Mouse (Mus musculus) kidney, adult 2 months (tissue): ENCODE measurements around the gene Iqck. TPM values are rescaled to one million over a fixed set of nuclear protein-coding genes. Genes with fewer than 3 reads are reported as not detected.

Source experiments
- DNase-seq: peaks from one replicate; pipeline ENCODE4 v3.0.0; 2021
- H3K27ac ChIP-seq: fragments of 200-500 bp; 2 replicates; pipeline ENCODE4 v1.5.1; 2012; ENCODE audit warnings: low read depth, low read length, control low read depth, inconsistent platforms; ENCODE audit not compliant: insufficient read depth
- H3K27me3 ChIP-seq: fragments of 200-500 bp; replicated peaks from 2 replicates; pipeline ENCODE4 v1.6.1; 2012; ENCODE audit warnings: mild to moderate bottlenecking, moderate library complexity, low read length, inconsistent platforms; ENCODE audit not compliant: control insufficient read depth, insufficient read depth
- H3K36me3 ChIP-seq: fragments of 200-500 bp; 2 replicates; pipeline ENCODE4 v1.6.1; 2012; ENCODE audit warnings: mild to moderate bottlenecking, moderate library complexity, low read length, inconsistent platforms; ENCODE audit not compliant: control insufficient read depth, insufficient read depth
- H3K4me1 ChIP-seq: fragments of 200-500 bp; 2 replicates; pipeline ENCODE4 v1.6.1; 2011; ENCODE audit warnings: low read length; ENCODE audit not compliant: control insufficient read depth, insufficient read depth
- H3K4me3 ChIP-seq: fragments of 200-500 bp; 2 replicates; pipeline ENCODE4 v1.5.1; 2011; ENCODE audit warnings: mild to moderate bottlenecking, low read depth, low read length, control low read depth; ENCODE audit not compliant: insufficient read depth
- CTCF ChIP-seq: fragments of 200-500 bp; conservative IDR thresholded peaks from 2 replicates; pipeline ENCODE4 v1.5.1; 2011; ENCODE audit warnings: low read depth, mild to moderate bottlenecking, control low read depth, low read length, moderate library complexity, mixed read lengths; ENCODE audit not compliant: insufficient read depth, insufficient read length
- POLR2A ChIP-seq: fragments of 200-500 bp; IDR thresholded peaks from one replicate; pipeline ENCODE4 v1.6.1; 2011; ENCODE audit warnings: low read depth, low read length, control low read depth
- WGBS: fragments of 180-500 bp; shearing (Covaris S2); methylation state at CpG from one replicate; pipeline ENCODE4 v1.1.7; 2018; 5-methylcytosine and 5-hydroxymethylcytosine counted together
- polyA plus RNA-seq: library from polyadenylated mRNA; depleted of rRNA; stranded (reverse); fragments of >200 nt; gene quantifications from 2 replicates; pipeline ENCODE4 v1.2.3, GENCODE M21; 2012

Gene Iqck
- polyA plus RNA-seq, 1 experiment, result 2.0 TPM

DNA sequence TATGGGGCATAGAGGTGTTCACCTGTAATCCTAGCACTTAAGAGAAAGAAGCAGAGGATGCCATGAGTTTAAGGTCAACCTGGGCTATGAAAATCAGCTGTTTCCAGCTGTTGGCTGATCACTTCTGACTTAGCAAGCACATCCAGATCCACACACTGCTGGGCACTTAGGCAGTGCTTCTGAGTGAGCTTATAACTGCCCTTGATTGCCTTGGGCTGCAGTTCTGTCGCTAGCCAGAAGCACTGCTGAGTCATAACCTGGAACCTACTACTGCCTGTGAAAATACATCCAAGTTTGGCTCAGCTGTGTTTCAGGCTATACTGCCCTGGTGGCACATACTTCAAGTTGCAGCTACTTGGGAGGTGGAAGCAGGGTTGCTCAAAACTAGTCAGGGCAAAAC is 13.8 kb upstream of the Iqck start:
- H3K27me3 ChIP-seq, result no peaks in the 10 kb centered on the region
- DNase-seq, result no peak
- no peak overlapping the region for H3K4me3 ChIP-seq
- no peaks in the 10 kb centered on the region for H3K4me1 ChIP-seq
- H3K36me3 ChIP-seq, result peaks cover 5% of the 10 kb centered on the region
- no peak for TF ChIP-seq CTCF
- no peak for TF ChIP-seq POLR2A
- WGBS, result 31% methylated on average over 1 of the region's 1 CpGs
- H3K27ac ChIP-seq, result no peak overlapping the region

- Histone ChIP-seq H3K4me3 (no peak overlapping the region), H3K36me3 (peaks cover 5% of the 10 kb centered on the region), H3K27me3 (no peaks in the 10 kb centered on the region), H3K27ac (no peak overlapping the region), H3K4me1 (no peaks in the 10 kb centered on the region)
- TF ChIP-seq POLR2A (no peak), CTCF (no peak)
- WGBS, result 58% methylated on average over 4 of the region's 4 CpGs
- no peak for DNase-seq
Observed at GRCm38 (mm10) chr7:118842938-118843337, 12.6 kb upstream of the Iqck start.

DNA sequence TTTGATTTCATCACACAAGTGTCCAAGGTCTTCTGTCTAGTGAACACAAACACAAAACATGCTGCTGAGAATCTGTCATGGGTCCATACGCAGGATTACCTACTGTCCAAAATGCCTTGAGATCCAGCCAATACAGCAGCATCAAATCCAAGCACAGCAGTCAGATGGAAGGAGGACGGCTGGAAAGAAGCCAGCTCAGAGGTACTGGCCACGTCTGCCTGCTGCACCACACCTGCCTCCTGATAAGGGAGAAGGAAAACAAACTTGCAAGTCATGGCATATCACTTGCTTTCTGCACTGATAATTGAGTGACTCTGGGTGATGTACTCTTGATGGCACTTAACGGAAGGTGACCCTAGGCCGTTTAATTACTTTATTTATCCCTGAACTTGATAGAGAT is 10.4 kb upstream of the Iqck start:
- H3K27me3 ChIP-seq, result no peaks in the 10 kb centered on the region
- H3K36me3 ChIP-seq, result peaks cover 5% of the 10 kb centered on the region
- 76% methylated on average over 5 of the region's 5 CpGs for WGBS
- H3K4me1 ChIP-seq, result peaks cover 8% of the 10 kb centered on the region; the same call in 1 of the 2 replicates
- H3K27ac ChIP-seq, result no peak overlapping the region
- no peak for DNase-seq
- H3K4me3 ChIP-seq, result no peak overlapping the region
- TF ChIP-seq CTCF, result no peak

DNA sequence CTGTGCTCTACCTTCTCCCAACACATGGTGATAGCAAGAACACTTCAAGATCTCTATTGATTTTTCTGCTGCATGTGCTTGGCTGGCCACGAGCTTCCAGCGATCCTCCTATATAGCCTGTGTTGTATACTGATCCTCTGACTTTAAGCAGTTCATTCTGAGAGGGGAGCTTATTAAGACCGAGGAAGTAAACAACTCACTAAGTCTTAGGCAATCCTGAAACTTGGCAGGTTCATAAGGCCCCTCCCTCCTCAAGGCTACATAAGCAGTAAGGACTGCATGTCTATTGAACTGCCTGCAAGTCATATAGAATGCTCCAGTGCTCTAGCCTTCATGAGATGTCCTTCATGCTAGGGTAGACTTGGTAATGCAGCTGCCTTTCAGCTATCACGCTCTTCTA is 9.2 kb upstream of the Iqck start:
- WGBS, result 82% methylated on average over 4 of the region's 4 CpGs
- H3K27ac ChIP-seq, result no peak overlapping the region
- peaks cover 8% of the 10 kb centered on the region; the same call in 1 of the 2 replicates for H3K4me1 ChIP-seq
- peaks cover 5% of the 10 kb centered on the region for H3K36me3 ChIP-seq
- no peak for DNase-seq
- H3K27me3 ChIP-seq, result no peaks in the 10 kb centered on the region
- TF ChIP-seq CTCF (no peak), POLR2A (no peak)
- no peak overlapping the region for H3K4me3 ChIP-seq

DNA sequence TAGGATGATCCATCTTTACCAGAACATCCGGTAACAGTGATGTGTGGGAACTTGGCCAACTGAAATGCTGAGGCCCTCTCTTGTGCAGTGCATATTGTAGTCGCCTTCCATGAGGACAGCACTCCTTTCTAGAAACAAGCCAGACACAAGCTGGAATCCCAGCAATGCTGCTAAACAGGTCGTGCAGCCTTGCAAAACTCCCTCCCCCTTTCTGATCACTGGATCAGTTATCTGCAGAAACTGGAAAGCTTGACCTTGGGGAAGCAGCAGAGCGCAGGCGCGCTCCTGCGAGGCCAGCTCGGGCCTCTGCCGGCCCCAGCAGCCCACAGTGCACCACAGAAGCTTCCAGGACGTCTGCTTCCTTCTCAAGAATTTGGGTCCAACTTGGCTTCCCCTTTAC is 6.8 kb upstream of the Iqck start:
- H3K36me3 ChIP-seq, result no peaks in the 10 kb centered on the region; the same call in 1 of the 2 replicates
- no peak for TF ChIP-seq POLR2A
- no peak for TF ChIP-seq CTCF
- no peaks in the 10 kb centered on the region for H3K27me3 ChIP-seq
- H3K4me1 ChIP-seq, result peaks cover 8% of the 10 kb centered on the region; the same call in 1 of the 2 replicates
- no peak overlapping the region for H3K4me3 ChIP-seq
- peak; percentile 85 for DNase-seq
- WGBS, result 64% methylated on average over 10 of the region's 10 CpGs
- H3K27ac ChIP-seq, result peak overlapping the region; percentile 94

DNA sequence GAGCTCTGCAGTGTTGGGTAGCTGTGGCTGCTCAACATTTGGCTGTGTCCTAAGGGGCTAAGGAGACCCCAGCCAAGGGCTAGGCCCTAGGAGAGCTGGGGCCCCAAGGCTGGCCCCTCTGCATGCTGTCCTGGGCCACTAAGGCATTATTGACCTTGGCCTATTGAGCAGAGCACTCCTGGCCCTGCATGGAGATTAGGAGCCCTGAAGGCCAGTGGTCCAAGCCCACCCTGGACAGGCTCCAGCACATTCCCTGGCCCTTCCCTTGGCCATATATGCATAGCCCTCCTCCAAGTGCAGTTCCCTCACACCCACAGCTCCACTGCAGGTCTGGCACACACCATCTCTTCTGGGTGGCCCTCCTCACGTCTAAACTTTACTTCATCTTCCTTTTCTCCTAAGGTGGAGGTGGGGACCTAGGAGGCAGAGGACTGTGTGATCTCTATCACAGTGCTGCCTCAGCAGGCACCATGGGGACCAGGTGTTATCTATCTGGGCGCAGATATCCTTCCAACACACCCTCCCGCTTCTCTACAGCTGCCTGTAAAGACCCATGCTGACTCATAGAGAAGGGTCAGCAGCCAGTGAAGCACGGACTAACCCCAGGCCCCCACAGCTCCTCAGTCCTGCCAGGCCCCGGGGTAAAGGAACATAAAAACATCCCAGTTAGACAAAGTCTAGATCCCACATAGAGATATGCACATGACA is 5.9 kb upstream of the Iqck start:
- H3K27ac ChIP-seq, result peak overlapping the region; percentile 94
- H3K4me1 ChIP-seq, result peaks cover 8% of the 10 kb centered on the region; the same call in 1 of the 2 replicates
- H3K4me3 ChIP-seq, result no peak overlapping the region
- WGBS, result 70% methylated on average over 5 of the region's 5 CpGs
- no peak for DNase-seq
- H3K36me3 ChIP-seq, result no peaks in the 10 kb centered on the region; the same call in 1 of the 2 replicates
- TF ChIP-seq CTCF (no peak), POLR2A (no peak)
- no peaks in the 10 kb centered on the region for H3K27me3 ChIP-seq

- Histone ChIP-seq H3K27me3 (no peaks in the 10 kb centered on the region), H3K4me1 (peaks cover 8% of the 10 kb centered on the region; the same call in 1 of the 2 replicates), H3K27ac (no peak overlapping the region), H3K36me3 (no peaks in the 10 kb centered on the region; the same call in 1 of the 2 replicates), H3K4me3 (no peak overlapping the region)
- 53% methylated on average over 9 of the region's 9 CpGs for WGBS
- DNase-seq, result peak; percentile 19
- TF ChIP-seq POLR2A, result no peak
- no peak for TF ChIP-seq CTCF
Observed at GRCm38 (mm10) chr7:118850676-118851290, 4.8 kb upstream of the Iqck start.
